Mouse (Mus musculus) stomach, adult 2 months (tissue): ENCODE measurements around the gene Aurkb. TPM values are rescaled to one million over a fixed set of nuclear protein-coding genes. Genes with fewer than 3 reads are reported as not detected.

Source experiments
- polyA plus RNA-seq: library from polyadenylated mRNA; depleted of rRNA; stranded (reverse); fragments of >200 nt; gene quantifications from 2 replicates; pipeline ENCODE4 v1.2.3, GENCODE M21; 2012; rRNA removed

The Aurkb gene
- 16.9 and 18.1 TPM in 2 replicates for polyA plus RNA-seq

DNA sequence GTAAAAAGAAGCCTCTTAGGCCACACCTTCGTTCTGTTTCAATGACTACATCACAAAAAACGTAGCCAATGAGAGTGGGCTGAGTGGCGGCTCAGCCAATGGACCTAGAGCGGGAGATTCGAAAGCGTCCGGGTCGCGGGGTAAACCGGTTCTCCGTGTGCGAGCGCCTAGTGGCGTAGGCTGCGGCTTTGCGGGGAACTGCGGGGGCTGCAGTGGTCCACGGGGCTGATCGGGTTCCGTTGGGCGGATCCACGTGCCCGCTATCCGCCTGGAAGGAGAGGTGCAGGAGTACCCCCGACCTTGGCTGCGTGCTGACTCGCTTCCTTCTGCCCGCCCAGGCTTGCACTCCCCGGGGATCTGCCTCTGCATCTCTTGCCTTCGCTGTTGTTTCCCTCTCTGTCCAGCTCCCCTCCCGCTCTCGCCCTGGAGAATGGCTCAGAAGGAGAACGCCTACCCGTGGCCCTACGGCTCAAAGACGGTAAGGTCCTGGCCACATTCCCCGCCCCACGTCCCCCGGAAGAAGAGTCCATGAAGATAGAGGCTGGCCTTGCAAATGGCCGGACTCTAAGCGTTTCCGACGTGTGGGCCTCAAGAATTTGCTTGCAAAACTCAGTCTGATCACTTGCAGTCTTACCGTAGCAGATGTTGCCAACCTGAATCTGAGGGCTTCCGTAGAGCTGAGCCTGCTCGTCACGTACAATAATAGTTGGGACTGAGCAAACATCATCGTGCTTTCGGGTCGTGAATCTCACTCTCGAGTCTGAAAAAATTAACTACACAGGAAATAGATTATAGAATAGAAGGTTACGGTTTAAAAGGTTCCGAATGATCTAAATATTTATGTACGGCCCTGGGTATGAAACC is at the start of gene Aurkb:
TSS of gene Aurkb (plus strand) at position 117 of the 864 bp plus-strand sequence.

DNA sequence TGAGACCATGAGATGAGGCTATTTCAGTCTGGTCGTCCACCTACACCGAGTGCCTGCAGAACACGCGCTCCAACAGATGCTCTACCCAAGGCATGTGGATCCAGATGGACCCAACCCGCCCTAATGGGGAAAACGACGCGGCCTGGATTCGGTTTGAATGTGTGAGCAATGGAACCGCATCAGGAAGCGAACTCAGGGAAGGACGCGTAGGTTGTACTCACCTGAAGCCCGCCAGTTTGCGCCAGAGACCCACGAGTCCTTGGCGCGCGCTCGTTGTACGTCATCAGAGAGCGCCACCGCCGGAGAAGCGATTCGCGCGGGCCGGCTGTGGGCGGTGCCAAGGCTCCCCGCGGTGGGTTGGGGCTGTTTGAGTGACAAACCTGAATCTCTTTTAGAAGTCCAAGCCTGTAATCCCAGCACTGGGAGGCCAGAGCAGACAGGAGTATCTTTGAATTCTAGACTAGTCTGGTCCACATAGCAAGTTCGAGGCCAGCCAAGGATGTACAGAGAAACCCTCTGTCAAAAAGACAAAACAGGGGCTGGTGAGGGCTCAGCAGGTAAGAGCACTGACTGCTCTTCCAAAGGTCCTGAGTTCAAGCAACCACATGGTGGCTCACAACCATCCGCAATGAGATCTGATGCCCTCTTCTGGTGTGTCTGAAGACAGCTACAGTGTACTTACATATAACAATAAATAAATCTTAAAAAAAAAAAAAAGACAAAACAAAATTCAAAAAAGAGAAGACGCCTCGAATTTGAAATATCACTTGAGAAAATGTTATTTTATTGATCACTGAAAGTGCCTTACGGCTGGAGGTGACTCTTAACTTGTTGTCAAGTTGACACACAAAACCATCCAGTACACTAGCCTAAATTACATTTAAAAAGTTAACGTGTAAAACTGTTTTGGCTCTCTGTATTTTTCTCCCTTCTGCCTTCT is 37.0 kb upstream of the Aurkb start, which contains the start of gene Pfas:
TSS of gene Pfas (minus strand) at position 279 of the 940 bp plus-strand sequence.

GRCm38 (mm10) chr11:69015644-69016441 is 29.6 kb upstream of the Aurkb start, which contains the start of gene Ctc1:
Gene Ctc1 (plus strand): TSS chr11:69015911.

GRCm38 (mm10) chr11:69059357-69059974 is 14.0 kb downstream of the Aurkb start, which contains the start of gene Borcs6:
Gene Borcs6 (plus strand): TSS chr11:69059717.

GRCm38 (mm10) chr11:69070590-69071222 is 25.3 kb downstream of the Aurkb start, which contains the start of gene Tmem107:
Gene Tmem107 (plus strand): TSS chr11:69070806.

DNA sequence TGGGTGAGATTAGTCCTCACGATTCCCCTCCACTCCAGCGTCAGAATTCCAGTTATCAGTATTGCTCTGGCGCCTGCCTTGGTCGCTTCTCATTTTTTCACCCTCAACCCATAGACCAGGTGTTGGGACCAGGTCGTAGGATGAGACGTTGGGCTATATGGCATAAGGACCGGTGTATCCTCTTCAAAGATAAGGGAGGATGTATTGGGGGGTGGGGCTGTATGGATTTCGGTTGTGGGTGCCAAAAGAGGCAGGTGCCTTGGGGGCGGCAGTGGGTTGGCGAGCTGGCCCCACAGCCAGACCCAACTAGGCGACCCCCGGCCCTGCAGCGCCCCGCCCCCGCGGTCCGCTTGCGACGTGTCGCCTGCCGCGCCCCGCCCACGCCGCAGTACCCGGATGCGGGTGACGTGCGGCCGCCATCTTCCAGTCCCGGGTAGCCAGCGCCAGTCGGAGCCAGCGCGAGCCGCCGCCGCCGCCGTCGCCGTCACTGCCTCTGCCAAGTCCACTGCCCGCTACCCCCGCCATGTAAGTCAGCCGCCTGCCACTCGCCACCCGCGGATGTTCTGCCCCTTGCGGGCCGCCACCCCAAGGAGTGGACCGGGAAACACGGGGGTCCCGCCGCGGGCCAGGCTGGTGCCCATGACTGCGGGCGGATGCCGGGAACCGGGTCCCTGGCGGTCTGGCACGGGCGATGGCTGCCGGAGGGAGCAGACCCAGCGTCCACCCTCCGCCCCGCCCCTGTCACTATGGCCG is 42.8 kb downstream of the Aurkb start, which contains the start of gene Vamp2:
TSS of gene Vamp2 (plus strand) at position 388 of the 753 bp plus-strand sequence.

DNA sequence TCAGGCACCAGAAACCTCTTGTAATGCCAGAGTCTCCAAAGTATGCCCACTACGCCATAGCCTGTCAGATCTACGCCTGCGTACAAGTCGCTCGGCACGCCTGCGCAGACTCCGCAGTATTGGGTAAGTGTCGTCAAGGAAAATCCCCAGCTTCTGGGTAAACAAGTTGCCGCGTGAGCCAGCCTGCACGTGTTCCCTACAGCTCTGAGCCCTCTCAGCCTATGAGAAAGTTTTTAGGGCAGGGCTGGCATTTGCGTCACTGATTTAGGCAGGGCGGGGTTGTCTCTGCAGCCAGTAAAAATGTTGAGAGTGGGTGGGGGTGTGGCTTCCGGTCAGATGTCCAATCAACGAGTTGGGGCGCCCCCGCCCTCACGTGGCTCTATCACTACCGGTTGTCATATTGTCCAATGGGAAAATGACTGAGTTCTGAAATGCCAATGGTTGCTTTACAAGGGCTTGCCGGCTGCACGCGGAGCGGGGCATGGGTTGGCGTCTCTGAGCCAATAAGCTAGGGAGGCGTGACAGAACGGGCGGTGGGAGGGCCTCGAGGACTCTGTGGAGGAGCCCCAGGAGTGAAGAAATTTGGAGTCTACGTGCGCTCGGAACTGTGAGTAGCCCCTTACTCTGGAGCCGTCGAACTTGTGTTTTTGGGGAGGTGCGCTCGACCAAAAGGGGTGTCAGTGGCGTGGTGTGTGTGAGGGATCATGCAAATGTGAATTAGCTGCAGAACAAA is 49.4 kb downstream of the Aurkb start, which contains the start of gene Per1:
TSS of gene Per1 (plus strand) at position 521 of the 733 bp plus-strand sequence.

Other genes with a start within 250 kb of the Aurkb start
- gene Ndel1, start 173.8 kb upstream of the Aurkb start, polyA plus RNA-seq = 78.5 and 83.8 TPM in 2 replicates
- gene Rnf222, start 157.1 kb upstream of the Aurkb start, polyA plus RNA-seq = 0.70 and 0.84 TPM in 2 replicates
- 175 and 211 TPM in 2 replicates for gene Rpl26, start 144.1 kb upstream of the Aurkb start, polyA plus RNA-seq
- not detected in 2 replicates for gene Odf4, start 118.6 kb upstream of the Aurkb start, polyA plus RNA-seq
- 24.5 and 26.3 TPM in 2 replicates for gene Arhgef15, start 88.2 kb upstream of the Aurkb start, polyA plus RNA-seq
- 27.1 and 32.6 TPM in 2 replicates for gene Slc25a35, start 77.5 kb upstream of the Aurkb start, polyA plus RNA-seq
- gene Rangrf, start 70.5 kb upstream of the Aurkb start, polyA plus RNA-seq = 17.9 and 21.9 TPM in 2 replicates
- gene Pfas, start 37.2 kb upstream of the Aurkb start, polyA plus RNA-seq = 3.1 and 4.6 TPM in 2 replicates
- gene Ctc1, start 29.7 kb upstream of the Aurkb start, polyA plus RNA-seq = 12.6 and 16.5 TPM in 2 replicates
- 10.7 and 19.3 TPM in 2 replicates for gene Borcs6, start 14.1 kb downstream of the Aurkb start, polyA plus RNA-seq
- 15.9 and 17.7 TPM in 2 replicates for gene Tmem107, start 25.2 kb downstream of the Aurkb start, polyA plus RNA-seq
- gene Vamp2, start 42.8 kb downstream of the Aurkb start, polyA plus RNA-seq = 78.1 and 119 TPM in 2 replicates
- 9.6 and 9.8 TPM in 2 replicates for gene Per1, start 49.6 kb downstream of the Aurkb start, polyA plus RNA-seq
- 1.00 and 1.9 TPM in 2 replicates for gene Hes7, start 74.8 kb downstream of the Aurkb start, polyA plus RNA-seq
- 0.53 and 0.80 TPM in 2 replicates for gene 9130213A22Rik, start 76.9 kb downstream of the Aurkb start, polyA plus RNA-seq
- gene Aloxe3, start 80.2 kb downstream of the Aurkb start, polyA plus RNA-seq = 35.1 and 49.7 TPM in 2 replicates
- gene Alox12b, start 111.3 kb downstream of the Aurkb start, polyA plus RNA-seq = 27.0 and 30.6 TPM in 2 replicates
- gene Alox8, start 152.2 kb downstream of the Aurkb start, polyA plus RNA-seq = 0.18 TPM in 1 of 2 replicates, not detected in the other
- 0.02 TPM in 1 of 2 replicates, not detected in the other for gene Gucy2e, start 191.4 kb downstream of the Aurkb start, polyA plus RNA-seq